Mouse (Mus musculus) induced T-regulatory cell, adult 2 months (primary cell): ENCODE data around the gene Cylc2.

Experiments used
- DNase-seq: peaks from one replicate; pipeline ENCODE4 v3.0.0-alpha.2; 2012; ENCODE audit warnings: low read depth

Gene Cylc2

GRCm38 (mm10) chr4:51216378-51216777 lies at the start of gene Cylc2:
TSS of gene Cylc2 (plus strand) at chr4:51216678.
- no peak for DNase-seq
